In the genomic region with DNA sequence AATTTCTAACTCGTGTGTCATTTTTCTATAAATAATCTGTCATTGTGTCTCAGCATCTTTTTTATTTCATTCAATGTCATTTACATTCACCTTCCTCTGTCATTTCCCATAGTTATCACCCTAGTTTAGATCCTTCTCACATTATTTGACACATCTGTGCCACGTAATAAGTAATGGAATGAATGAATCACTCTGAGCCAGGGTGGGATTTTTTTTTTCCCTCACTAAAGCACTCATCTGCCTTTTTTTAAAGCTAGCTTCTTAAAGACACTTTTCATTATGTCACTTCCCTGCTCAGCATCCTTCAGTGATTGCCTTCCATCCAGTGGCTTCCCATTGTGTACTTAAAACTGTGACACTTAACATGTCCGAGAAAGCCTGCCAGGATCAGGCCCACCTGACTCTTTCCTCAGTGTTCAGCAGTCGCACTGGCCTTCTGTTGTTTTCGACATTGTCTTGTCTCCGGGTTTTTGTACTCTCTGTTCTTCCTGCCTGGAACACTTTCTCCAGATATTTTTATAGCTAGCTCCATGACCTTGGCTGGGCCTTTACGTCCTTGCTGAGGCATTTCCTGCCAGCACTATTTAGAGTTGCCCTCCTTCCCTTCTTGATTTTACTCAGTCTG, we compare ENCODE assay signal across 11 mouse cellular contexts. TPM values are rescaled to one million over a fixed set of nuclear protein-coding genes. Genes with fewer than 3 reads are reported as not detected.
A peak's percentile ranks its signal among the peaks of the same experiment; 100 is the strongest.
DNase-seq lines count a peak whose midpoint lies in the region; ATAC-seq lines count a peak whose summit lies in the region.
"Had no signal": no experiment of that assay in that cellular context is flagged by ENCODE, and none has a peak within 500 bp of the region (broad histone marks: within the 10 kb centered on the region; RNA-seq: fewer than 3 reads in every experiment).

No protein-coding gene starts in this region.

- no peaks in the 10 kb centered on the region for H3K4me1 ChIP-seq in kidney, embryonic 16.5 days (ENCODE audit: insufficient read depth, low read length)
- H3K4me1 ChIP-seq in forebrain, embryonic 14.5 days (ENCODE audit: control insufficient read depth, insufficient read depth, low read length) = no peaks in the 10 kb centered on the region
- H3K4me1 ChIP-seq: lung, embryonic 15.5 days had no signal

- peaks cover 5% of the 10 kb centered on the region; the same call in 1 of the 2 replicates for H3K27me3 ChIP-seq in kidney, embryonic 16.5 days (ENCODE audit: insufficient read depth, low read length)
- no peaks in the 10 kb centered on the region for H3K27me3 ChIP-seq in forebrain, embryonic 14.5 days (replicated peaks; ENCODE audit: control insufficient read depth, insufficient read depth, low read length)

- no peak for ATAC-seq in kidney, embryonic 16.5 days (ENCODE audit: low FRiP score, low TSS enrichment)
- no peak for ATAC-seq in forebrain, embryonic 14.5 days
- no peak for ATAC-seq in activated CD4-positive, CD25-positive, alpha-beta regulatory T cell, adult 4 months
- ATAC-seq in monocyte, adult 5-6 weeks (replicated peaks; ENCODE audit: insufficient number of reproducible peaks, low FRiP score, low TSS enrichment, poor library complexity, severe bottlenecking) = no peak

- no peaks in the 10 kb centered on the region for H3K36me3 ChIP-seq in kidney, embryonic 16.5 days (ENCODE audit: insufficient read depth, low read length)
- no peaks in the 10 kb centered on the region for H3K36me3 ChIP-seq in forebrain, embryonic 14.5 days (ENCODE audit: control insufficient read depth, insufficient read depth, low read length)
- H3K36me3 ChIP-seq: lung, embryonic 15.5 days had no signal

- no peak overlapping the region for H3K4me2 ChIP-seq in kidney, embryonic 16.5 days (replicated peaks; ENCODE audit: low read depth, low read length)
- peak overlapping the region; percentile 37 for H3K4me2 ChIP-seq in forebrain, embryonic 14.5 days (ENCODE audit: low read length)
- H3K4me2 ChIP-seq: lung, embryonic 15.5 days had no signal

- H3K4me3 ChIP-seq in kidney, embryonic 16.5 days (ENCODE audit: low read length) = no peak overlapping the region
- no peak overlapping the region for H3K4me3 ChIP-seq in forebrain, embryonic 14.5 days (ENCODE audit: low read depth, low read length)
- H3K4me3 ChIP-seq: lung, embryonic 15.5 days had no signal

- no peak overlapping the region for H3K27ac ChIP-seq in kidney, embryonic 16.5 days (ENCODE audit: low read length)
- no peak overlapping the region for H3K27ac ChIP-seq in forebrain, embryonic 14.5 days (ENCODE audit: low read depth, low read length)
- H3K27ac ChIP-seq: lung, embryonic 15.5 days had no signal

- H3K9me3 ChIP-seq in kidney, embryonic 16.5 days (ENCODE audit: low read length) = no peaks in the 10 kb centered on the region
- no peaks in the 10 kb centered on the region for H3K9me3 ChIP-seq in forebrain, embryonic 14.5 days (replicated peaks; ENCODE audit: control insufficient read depth, low read length)
- H3K9me3 ChIP-seq: lung, embryonic 15.5 days had no signal

- DNase-seq in kidney, adult 18-20 months = peak; percentile 23
- peak; percentile 22 for DNase-seq in adrenal gland, postnatal 10 days
- peak; percentile 2 for DNase-seq in forebrain, embryonic 14.5 days (ENCODE audit: low spot score)
- peak; percentile 26 for DNase-seq in kidney, postnatal 14 days
- DNase-seq: gastrocnemius, postnatal 25 days had no signal

- 46% methylated on average over 7 of the region's 7 CpGs for WGBS in kidney, embryonic 16.5 days
- 48% methylated on average over 7 of the region's 7 CpGs for WGBS in forebrain, embryonic 14.5 days

- H3K9ac ChIP-seq in kidney, embryonic 16.5 days (replicated peaks; ENCODE audit: low read length) = no peak overlapping the region
- H3K9ac ChIP-seq in forebrain, embryonic 14.5 days (ENCODE audit: low read length) = 0 out of 2 replicates have a peak overlapping the region, but pooled peaks have one; percentile 29
- H3K9ac ChIP-seq: lung, embryonic 15.5 days had no signal

RNA-seq across cellular contexts. Expression of a gene that starts 3.2 kb away (rescaled TPM):
- polyA plus RNA-seq in kidney, embryonic 16.5 days (2015; fragmentation: Nextera tagmentation; extraction: Ambion mirVana) = 1.00 and 1.5 TPM in 2 replicates
- total RNA-seq in adrenal gland, postnatal 10 days (2021) = 1 to 10 TPM; 2.1 to 2.9 TPM
- 2.9 and 4.7 TPM in 2 replicates for polyA plus RNA-seq in forebrain, embryonic 14.5 days (2014; fragmentation: Nextera tagmentation; extraction: Ambion mirVana)
- polyA plus RNA-seq in activated CD4-positive, CD25-positive, alpha-beta regulatory T cell, adult 4 months (2017; shearing (Covaris generic)) = 1 to 10 TPM in 1 of 2 experiments, under 1 TPM in 1; 0.74 to 1.8 TPM
- 0.97 to 1.3 TPM in 2 of 3 replicates, not detected in the other for total RNA-seq in monocyte, adult 5-6 weeks (2017)

RNA-seq across cellular contexts. Expression of a gene that starts 53.8 kb away (rescaled TPM):
- not detected in 2 replicates for polyA plus RNA-seq in kidney, embryonic 16.5 days (2015; fragmentation: Nextera tagmentation; extraction: Ambion mirVana)
- not detected for total RNA-seq in adrenal gland, postnatal 10 days (2021)
- not detected in 2 replicates for polyA plus RNA-seq in forebrain, embryonic 14.5 days (2014; fragmentation: Nextera tagmentation; extraction: Ambion mirVana)
- under 1 TPM in 1 of 2 experiments, not detected in 1; 0.45 TPM for polyA plus RNA-seq in activated CD4-positive, CD25-positive, alpha-beta regulatory T cell, adult 4 months (2017; shearing (Covaris generic))
- 2.9 TPM in 1 of 3 replicates, not detected in the others for total RNA-seq in monocyte, adult 5-6 weeks (2017)
- total RNA-seq: gastrocnemius, postnatal 25 days; left cerebral cortex, adult 18-20 months had no signal
- polyA plus RNA-seq: lung, embryonic 15.5 days; neural tube, embryonic 14.5 days had no signal
